Comparison of ENCODE assay signal across 16 mouse cellular contexts in the genomic region with DNA sequence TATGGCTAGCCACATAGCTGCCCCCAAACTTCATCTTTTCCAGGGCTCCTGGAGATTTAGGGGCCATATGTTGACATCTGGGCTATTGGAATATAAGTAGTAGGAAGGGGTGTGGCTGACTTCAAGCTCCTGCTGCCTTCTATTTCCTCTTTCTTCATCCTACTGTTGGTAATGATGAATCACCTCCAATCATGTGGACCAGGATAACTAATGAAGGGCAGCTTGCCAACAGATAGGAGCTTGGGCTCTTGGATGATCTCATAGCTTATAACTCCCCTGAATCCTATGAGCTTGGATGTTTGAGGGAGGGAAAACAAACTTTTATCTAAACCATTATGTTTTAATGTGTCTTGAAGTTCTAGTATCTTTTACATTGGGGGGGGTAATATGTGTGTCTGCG.
"Had no signal": no experiment of that assay in that cellular context is flagged by ENCODE, and none has a peak within 500 bp of the region (broad histone marks: within the 10 kb centered on the region; RNA-seq: fewer than 3 reads in every experiment).

No protein-coding gene starts in this region.

- H3K9ac ChIP-seq: liver, embryonic 15.5 days; midbrain, embryonic 15.5 days; neural tube, embryonic 12.5 days had no signal

- DNase-seq: kidney, adult 8-10 months; kidney, postnatal 36 days; lung, adult 2 months; lung, postnatal 10 days; retina, postnatal 1 day; right cerebral cortex, postnatal 14 days; thymus, postnatal 4 days had no signal

- H3K27me3 ChIP-seq: liver, embryonic 15.5 days; megakaryocyte, embryonic 14.5 days; midbrain, embryonic 15.5 days; neural tube, embryonic 12.5 days had no signal

- H3K4me1 ChIP-seq: liver, embryonic 15.5 days; megakaryocyte, embryonic 14.5 days; midbrain, embryonic 15.5 days; neural tube, embryonic 12.5 days had no signal

- H3K36me3 ChIP-seq: limb, embryonic 10.5 days; liver, embryonic 15.5 days; midbrain, embryonic 15.5 days; neural tube, embryonic 12.5 days had no signal

- H3K9me3 ChIP-seq: limb, embryonic 10.5 days; liver, embryonic 15.5 days; megakaryocyte, embryonic 14.5 days; midbrain, embryonic 15.5 days; neural tube, embryonic 12.5 days had no signal

- H3K27ac ChIP-seq: left cerebral cortex, adult 2 months; limb, embryonic 10.5 days; liver, embryonic 15.5 days; macrophage; midbrain, embryonic 15.5 days; neural tube, embryonic 12.5 days had no signal

- H3K4me3 ChIP-seq: left cerebral cortex, adult 2 months; limb, embryonic 10.5 days; liver, embryonic 15.5 days; megakaryocyte, embryonic 14.5 days; midbrain, embryonic 15.5 days; neural tube, embryonic 12.5 days had no signal

- H3K4me2 ChIP-seq: liver, embryonic 11.5 days; liver, embryonic 15.5 days; midbrain, embryonic 11.5 days; midbrain, embryonic 15.5 days; neural tube, embryonic 12.5 days had no signal

- ATAC-seq: midbrain, embryonic 15.5 days had no signal
